Mouse (Mus musculus): Measurements from ENCODE around the gene Specc1. TPM values are rescaled to one million over a fixed set of nuclear protein-coding genes. Genes with fewer than 3 reads are reported as not detected.

The Specc1 gene
- total and polyA plus RNA-seq, 3 experiments: 7.3 to 18.6 (median 15.5) TPM

- H3K79me2 ChIP-seq (replicated peaks; ENCODE audit: control insufficient read depth, extremely low read depth, insufficient read depth, poor library complexity, severe bottlenecking): no peaks in the 10 kb centered on the region
- in situ Hi-C loops (cut with MboI; ENCODE audit: low pct_ligation_motif_present, low pct_unique_long_range_greater_than_20kb, low sequenced_read_pairs): no loop called here
- no peak overlapping the region for H3K27ac ChIP-seq (ENCODE audit: insufficient read depth, low read depth)
- no peak overlapping the region for H3K4me3 ChIP-seq (replicated peaks in 1 of 3; ENCODE audit: low read depth in 2 of 3, low read length in 2 of 3, poor library complexity in 1 of 3)
- no peak for TF ChIP-seq ZMIZ1 (IDR thresholded peaks at IDR 0.05; ENCODE audit: low read depth, low read length)
- TF ChIP-seq JUND (conservative IDR thresholded peaks at IDR 0.05; ENCODE audit: low read depth, low read length): no peak
- TF ChIP-seq ZC3H11A (IDR thresholded peaks at IDR 0.05; ENCODE audit: low read depth, low read length): no peak
- TF ChIP-seq SMC3 (IDR thresholded peaks at IDR 0.05; ENCODE audit: low read depth, low read length): no peak
- no peak for TF ChIP-seq UBTF (IDR thresholded peaks at IDR 0.05; ENCODE audit: low read depth, low read length)
- no peak for TF ChIP-seq ETS1 (conservative IDR thresholded peaks at IDR 0.05; ENCODE audit: low read depth, low read length)
- TF ChIP-seq HCFC1 (IDR thresholded peaks at IDR 0.05; ENCODE audit: low read depth, low read length): no peak
- no peak for TF ChIP-seq IRF4 (IDR thresholded peaks at IDR 0.05; ENCODE audit: low read depth, low read length)
- no peak for TF ChIP-seq ELF1 (IDR thresholded peaks at IDR 0.05; ENCODE audit: low read depth, low read length)
- TF ChIP-seq ZNF384 (IDR thresholded peaks at IDR 0.05; ENCODE audit: low read depth, low read length): no peak
- no peak for TF ChIP-seq SIN3A (IDR thresholded peaks at IDR 0.05; ENCODE audit: low read length)
- TF ChIP-seq CHD1 (IDR thresholded peaks at IDR 0.05; ENCODE audit: low read depth, low read length): no peak
- TF ChIP-seq NRF1 (IDR thresholded peaks at IDR 0.05; ENCODE audit: low read depth, low read length): no peak
- TF ChIP-seq KAT2A (IDR thresholded peaks at IDR 0.05; ENCODE audit: insufficient replicate concordance, low read length): no peak
- TF ChIP-seq USF2 (conservative IDR thresholded peaks at IDR 0.05; ENCODE audit: low read depth, low read length): no peak
- TF ChIP-seq MXI1 (IDR thresholded peaks at IDR 0.05; ENCODE audit: low read depth, low read length): no peak
- no peak for TF ChIP-seq POLR2AphosphoS2 (IDR thresholded peaks at IDR 0.05; ENCODE audit: low read depth, low read length)
- TF ChIP-seq MEF2A (IDR thresholded peaks at IDR 0.05; ENCODE audit: borderline replicate concordance, low read depth, low read length): no peak
- TF ChIP-seq GABPA (IDR thresholded peaks at IDR 0.05; ENCODE audit: insufficient replicate concordance, low read depth, low read length): no peak
- peaks cover 8 to 38% of the 10 kb centered on the region in 2 experiments for H3K4me1 ChIP-seq (ENCODE audit: control insufficient read depth in 1 of 2, insufficient read depth in 2 of 2)
- H3K9me3 ChIP-seq (replicated peaks; ENCODE audit: low read length): no peaks in the 10 kb centered on the region
- H3K27me3 ChIP-seq (replicated peaks): no peaks in the 10 kb centered on the region
- no peak overlapping the region for H3K9ac ChIP-seq (ENCODE audit: insufficient read depth, low read depth)
- H3K36me3 ChIP-seq (replicated peaks in 1 of 2; ENCODE audit: control insufficient read depth in 1 of 2, insufficient read depth in 1 of 2, low read length in 1 of 2): no peaks in the 10 kb centered on the region
- DNase-seq (ENCODE audit: extremely low read depth): no peak
- dilution Hi-C loops (cut with MboI; ENCODE audit: extremely low pct_ligation_motif_present, extremely low pct_unique_long_range_greater_than_20kb, low sequenced_read_pairs): no loop called here
- no peak overlapping the region for H3K4me2 ChIP-seq (ENCODE audit: insufficient read depth, low read depth, poor library complexity, severe bottlenecking)
Observed at GRCm38 (mm10) chr11:62259214-62259613, 302.7 kb downstream of the Specc1 start.

DNA sequence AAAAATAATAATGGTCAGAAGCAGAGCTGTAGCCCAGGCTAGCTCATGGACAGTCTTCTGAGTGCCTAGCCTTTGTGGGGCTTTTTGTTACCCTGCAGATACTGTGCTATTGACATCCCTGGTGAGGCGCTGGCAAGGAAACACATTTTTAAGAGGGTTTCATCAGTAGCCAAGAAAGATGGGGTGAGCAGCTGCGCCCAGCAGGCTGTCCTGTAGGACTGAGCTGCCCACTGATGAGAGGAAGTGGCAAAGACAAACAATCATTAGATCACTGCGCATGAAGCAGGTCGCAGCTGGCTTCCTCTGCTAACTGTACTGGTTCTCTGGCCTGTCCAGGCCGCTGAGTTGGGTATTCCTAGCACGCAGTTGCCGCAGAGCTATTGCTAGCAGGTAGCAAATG, 307.0 kb downstream of the Specc1 start:
- Histone ChIP-seq H3K9ac (ENCODE audit: insufficient read depth, low read depth) (no peak overlapping the region), H3K9me3 (replicated peaks; ENCODE audit: low read length) (no peaks in the 10 kb centered on the region), H3K4me1 (ENCODE audit: control insufficient read depth in 1 of 2, insufficient read depth in 2 of 2) (peaks cover 28 to 69% of the 10 kb centered on the region in 2 experiments), H3K36me3 (replicated peaks in 1 of 2; ENCODE audit: control insufficient read depth in 1 of 2, insufficient read depth in 1 of 2, low read length in 1 of 2) (peaks cover 9 to 25% of the 10 kb centered on the region in 2 experiments), H3K27me3 (replicated peaks) (no peaks in the 10 kb centered on the region), H3K79me2 (replicated peaks; ENCODE audit: control insufficient read depth, extremely low read depth, insufficient read depth, poor library complexity, severe bottlenecking) (no peaks in the 10 kb centered on the region), H3K4me3 (replicated peaks in 1 of 3; ENCODE audit: low read depth in 2 of 3, low read length in 2 of 3, poor library complexity in 1 of 3) (no peak overlapping the region), H3K27ac (ENCODE audit: insufficient read depth, low read depth) (no peak overlapping the region), H3K4me2 (ENCODE audit: insufficient read depth, low read depth, poor library complexity, severe bottlenecking) (no peak overlapping the region)
- dilution Hi-C loops (cut with MboI; ENCODE audit: extremely low pct_ligation_motif_present, extremely low pct_unique_long_range_greater_than_20kb, low sequenced_read_pairs): no loop called here
- in situ Hi-C loops (cut with MboI; ENCODE audit: low pct_ligation_motif_present, low pct_unique_long_range_greater_than_20kb, low sequenced_read_pairs): loop anchor here (5.0 kb wide), 1 partner anchor 136 kb away; no protein-coding TSS in a partner anchor
- TF ChIP-seq ZC3H11A (IDR thresholded peaks at IDR 0.05; ENCODE audit: low read depth, low read length): no peak
- TF ChIP-seq MYC (IDR thresholded peaks at IDR 0.05; ENCODE audit: low read depth, low read length): no peak
- TF ChIP-seq JUN (IDR thresholded peaks at IDR 0.05; ENCODE audit: insufficient read depth, low read depth, low read length): no peak
- TF ChIP-seq RCOR1 (conservative IDR thresholded peaks at IDR 0.05; ENCODE audit: low read depth, low read length): no peak
- TF ChIP-seq USF1 (IDR thresholded peaks at IDR 0.05; ENCODE audit: low read depth, low read length): no peak
- TF ChIP-seq NRF1 (IDR thresholded peaks at IDR 0.05; ENCODE audit: low read depth, low read length): no peak
- no peak for TF ChIP-seq KAT2A (IDR thresholded peaks at IDR 0.05; ENCODE audit: insufficient replicate concordance, low read length)
- TF ChIP-seq ETS1 (conservative IDR thresholded peaks at IDR 0.05; ENCODE audit: low read depth, low read length): no peak
- DNase-seq (ENCODE audit: extremely low read depth): no peak

Measured in CH12.LX (cell line).